Mouse (Mus musculus): ENCODE measurements around the gene Golt1a.

Golt1a gene

GRCm38 (mm10) chr1:133350210-133350609, 40.6 kb downstream of the Golt1a start, which contains the start of gene Ren1:
Ren1 (plus strand) TSS chr1:133350510.
- DNase-seq, result no peak

- DNase-seq, result no peak
These were observed 42.2 kb downstream of the Golt1a start for GRCm38 (mm10) chr1:133351762-133352161.

- DNase-seq, result peak; percentile 70
These were observed 43.8 kb downstream of the Golt1a start for GRCm38 (mm10) chr1:133353371-133353809.

- DNase-seq, result no peak
These were observed 45.9 kb downstream of the Golt1a start for GRCm38 (mm10) chr1:133355469-133355868.

- DNase-seq, result no peak
These were observed 46.3 kb downstream of the Golt1a start for GRCm38 (mm10) chr1:133355912-133356311.

GRCm38 (mm10) chr1:133356330-133356729, 46.7 kb downstream of the Golt1a start:
- DNase-seq, result no peak

- no peak for DNase-seq
These were observed 51.4 kb downstream of the Golt1a start for GRCm38 (mm10) chr1:133361006-133361405.

GRCm38 (mm10) chr1:133362103-133362502, 52.5 kb downstream of the Golt1a start:
- DNase-seq, result no peak

- peak; percentile 86 for DNase-seq
These were observed 53.8 kb downstream of the Golt1a start, which contains the start of gene Etnk2 for GRCm38 (mm10) chr1:133363276-133364021. Etnk2 (plus strand) TSS chr1:133363572.

GRCm38 (mm10) chr1:133364022-133364630, 54.5 kb downstream of the Golt1a start:
- DNase-seq, result no peak

GRCm38 (mm10) chr1:133364890-133365289, 55.3 kb downstream of the Golt1a start:
- DNase-seq, result no peak

GRCm38 (mm10) chr1:133366951-133367605, 57.5 kb downstream of the Golt1a start:
- no peak for DNase-seq

GRCm38 (mm10) chr1:133367606-133368488, 58.2 kb downstream of the Golt1a start:
- DNase-seq, result peak; percentile 65

GRCm38 (mm10) chr1:133368644-133369043, 59.0 kb downstream of the Golt1a start:
- DNase-seq, result no peak

GRCm38 (mm10) chr1:133370352-133370751, 60.8 kb downstream of the Golt1a start:
- no peak for DNase-seq

- no peak for DNase-seq
These were observed 61.8 kb downstream of the Golt1a start for GRCm38 (mm10) chr1:133371431-133371830.

GRCm38 (mm10) chr1:133372113-133372512, 62.5 kb downstream of the Golt1a start:
- DNase-seq, result no peak

All from retina, postnatal 1 day (tissue).